Comparison of ENCODE assay signal across 18 mouse cellular contexts in genomic region chr10:82676949-82677348, GRCm38 (mm10). TPM values are rescaled to one million over a fixed set of nuclear protein-coding genes. Genes with fewer than 3 reads are reported as not detected.
DNase-seq lines count a peak whose midpoint lies in the region; ATAC-seq and TF ChIP-seq lines count a peak whose summit lies in the region.
"Had no signal": no experiment of that assay in that cellular context is flagged by ENCODE, and none has a peak within 500 bp of the region (broad histone marks: within the 10 kb centered on the region; RNA-seq: fewer than 3 reads in every experiment).

No protein-coding gene starts in this region.

- no peaks in the 10 kb centered on the region for H3K4me1 ChIP-seq in liver, embryonic 11.5 days (replicated peaks; ENCODE audit: control insufficient read depth, insufficient read depth, low read length)
- no peaks in the 10 kb centered on the region for H3K4me1 ChIP-seq in liver, postnatal 0 days (ENCODE audit: insufficient read depth)
- H3K4me1 ChIP-seq: limb, embryonic 15.5 days; lung, embryonic 15.5 days; stomach, embryonic 15.5 days had no signal

- ATAC-seq in liver, embryonic 11.5 days (replicated peaks; ENCODE audit: low FRiP score): no peak
- ATAC-seq in liver, postnatal 0 days: no peak
- ATAC-seq: forebrain, postnatal 0 days had no signal

- H3K27me3 ChIP-seq in liver, embryonic 11.5 days (replicated peaks; ENCODE audit: control insufficient read depth, insufficient read depth, low read length): no peaks in the 10 kb centered on the region
- no peaks in the 10 kb centered on the region for H3K27me3 ChIP-seq in liver, postnatal 0 days (ENCODE audit: insufficient read depth, low read length)
- H3K27me3 ChIP-seq: CH12.LX; heart, embryonic 12.5 days; limb, embryonic 15.5 days; lung, embryonic 15.5 days; stomach, embryonic 15.5 days had no signal

- 80% methylated on average over 6 of the region's 6 CpGs for WGBS in liver, embryonic 11.5 days
- WGBS in liver, postnatal 0 days (ENCODE audit: insufficient replicate concordance): 68% methylated on average over 6 of the region's 6 CpGs

- H3K4me2 ChIP-seq in liver, embryonic 11.5 days: no peak overlapping the region
- no peak overlapping the region for H3K4me2 ChIP-seq in liver, postnatal 0 days (ENCODE audit: low read depth, low read length)
- H3K4me2 ChIP-seq: heart, embryonic 12.5 days; limb, embryonic 15.5 days; lung, embryonic 15.5 days; stomach, embryonic 15.5 days had no signal

- no peak for TF ChIP-seq EP300 in liver, postnatal 0 days (IDR thresholded peaks at IDR 0.05; ENCODE audit: low read depth)

- H3K9me3 ChIP-seq in liver, embryonic 11.5 days (ENCODE audit: control insufficient read depth, low read length): no peaks in the 10 kb centered on the region
- no peaks in the 10 kb centered on the region for H3K9me3 ChIP-seq in liver, postnatal 0 days (ENCODE audit: low read length)
- H3K9me3 ChIP-seq: heart, embryonic 12.5 days; limb, embryonic 15.5 days; lung, embryonic 15.5 days; stomach, embryonic 15.5 days had no signal

- no peak overlapping the region for H3K27ac ChIP-seq in liver, embryonic 11.5 days (ENCODE audit: low read depth, low read length)
- H3K27ac ChIP-seq in liver, postnatal 0 days (ENCODE audit: low read depth): no peak overlapping the region
- H3K27ac ChIP-seq: limb, embryonic 15.5 days; lung, embryonic 15.5 days; stomach, embryonic 15.5 days had no signal

- no peak overlapping the region for H3K4me3 ChIP-seq in liver, embryonic 11.5 days (ENCODE audit: low read depth, low read length)
- H3K4me3 ChIP-seq in liver, postnatal 0 days (ENCODE audit: low read depth, low read length): no peak overlapping the region
- H3K4me3 ChIP-seq: heart, embryonic 12.5 days; limb, embryonic 15.5 days; lung, embryonic 15.5 days; myocyte; stomach, embryonic 15.5 days had no signal

- no peaks in the 10 kb centered on the region for H3K36me3 ChIP-seq in liver, embryonic 11.5 days (ENCODE audit: control insufficient read depth, insufficient read depth, low read length)
- H3K36me3 ChIP-seq in liver, postnatal 0 days (replicated peaks; ENCODE audit: insufficient read depth, low read length): no peaks in the 10 kb centered on the region
- H3K36me3 ChIP-seq: heart, embryonic 12.5 days; limb, embryonic 15.5 days; lung, embryonic 15.5 days; stomach, embryonic 15.5 days had no signal

- DNase-seq in liver, embryonic 11.5 days (ENCODE audit: low spot score): peak; percentile 29
- DNase-seq in liver, postnatal 0 days: no peak
- peak; percentile 94 to 96 for DNase-seq in cerebellum, adult 18-20 months
- DNase-seq in cerebellum, postnatal 14 days: peak; percentile 97
- DNase-seq in layer of hippocampus, postnatal 36 days: peak; percentile 56 to 61
- DNase-seq in kidney, adult 9 months: no peak
- DNase-seq in urinary bladder, postnatal 4 days (ENCODE audit: low spot score in 2 of 2): no peak
- DNase-seq: forebrain, postnatal 0 days; gastrocnemius, postnatal 25 days; kidney, adult 11 months; kidney, postnatal 36 days; thymus, postnatal 25 days had no signal

- H3K9ac ChIP-seq in liver, embryonic 11.5 days (ENCODE audit: low read depth, low read length): no peak overlapping the region
- H3K9ac ChIP-seq in liver, postnatal 0 days (replicated peaks): no peak overlapping the region
- H3K9ac ChIP-seq: forebrain, postnatal 0 days; heart, embryonic 12.5 days; limb, embryonic 15.5 days; lung, embryonic 15.5 days; stomach, embryonic 15.5 days had no signal

- TF ChIP-seq CTCF in liver, postnatal 0 days (IDR thresholded peaks at IDR 0.05; ENCODE audit: low read depth): no peak

RNA-seq across cellular contexts. Expression of gene Glt8d2, which starts 13.5 kb away (rescaled TPM):
- 1.2 TPM in 2 replicates for polyA plus RNA-seq in liver, embryonic 11.5 days (2014; fragmentation: Nextera tagmentation; extraction: Ambion mirVana)
- polyA plus RNA-seq in liver, postnatal 0 days (2015; fragmentation: Nextera tagmentation; extraction: Ambion mirVana): 0.12 and 0.25 TPM in 2 replicates
- total RNA-seq in layer of hippocampus, postnatal 36 days (2021): 10 to 100 TPM; 17.1 to 19.9 TPM
- total RNA-seq: CH12.LX had no signal

RNA-seq across cellular contexts. Expression of gene Hcfc2, which starts 19.0 kb away (rescaled TPM):
- polyA plus RNA-seq in liver, embryonic 11.5 days (2014; fragmentation: Nextera tagmentation; extraction: Ambion mirVana): 23.1 and 24.0 TPM in 2 replicates
- polyA plus RNA-seq in liver, postnatal 0 days (2015; fragmentation: Nextera tagmentation; extraction: Ambion mirVana): 9.3 and 11.9 TPM in 2 replicates
- 10 to 100 TPM; 53.6 to 58.1 TPM for total RNA-seq in layer of hippocampus, postnatal 36 days (2021)

RNA-seq across cellular contexts. Expression of gene Tdg, which starts 47.3 kb away (rescaled TPM):
- polyA plus RNA-seq in liver, embryonic 11.5 days (2014; fragmentation: Nextera tagmentation; extraction: Ambion mirVana): 138 and 147 TPM in 2 replicates
- 20.8 and 22.3 TPM in 2 replicates for polyA plus RNA-seq in liver, postnatal 0 days (2015; fragmentation: Nextera tagmentation; extraction: Ambion mirVana)
- 10 to 100 TPM; 41.8 to 48.0 TPM for total RNA-seq in layer of hippocampus, postnatal 36 days (2021)

RNA-seq across cellular contexts. Expression of gene 1190007I07Rik, which starts 53.9 kb away (rescaled TPM):
- 80.1 and 84.2 TPM in 2 replicates for polyA plus RNA-seq in liver, embryonic 11.5 days (2014; fragmentation: Nextera tagmentation; extraction: Ambion mirVana)
- polyA plus RNA-seq in liver, postnatal 0 days (2015; fragmentation: Nextera tagmentation; extraction: Ambion mirVana): 31.4 and 39.7 TPM in 2 replicates
- total RNA-seq in layer of hippocampus, postnatal 36 days (2021): 10 to 100 TPM; 18.0 to 23.8 TPM

Comparison
In these comparisons a context has a peak if more than half of its experiments do, and no peak if none do; other contexts are left out.
1. DNase-seq: peak in liver, embryonic 11.5 days (single experiment), cerebellum, adult 18-20 months (2 of 2), cerebellum, postnatal 14 days (2 of 2) and layer of hippocampus, postnatal 36 days (2 of 2); none in liver, postnatal 0 days (single experiment), kidney, adult 9 months (single experiment) and urinary bladder, postnatal 4 days (0 of 2).